Mouse (Mus musculus) lung, embryonic 14.5 days (tissue): Measurements from ENCODE around the gene Gm17545. TPM values are rescaled to one million over a fixed set of nuclear protein-coding genes. Genes with fewer than 3 reads are reported as not detected.
A peak's percentile ranks its signal among the peaks of the same experiment; 100 is the strongest.

Experiments
- ATAC-seq: fragments of 200-750 bp; cut with Nextera tagmentation; 2 replicates; pipeline ENCODE4 v1.8.0; 2017; ENCODE audit warnings: mild to moderate bottlenecking, moderate TSS enrichment, moderate library complexity; ENCODE audit not compliant: insufficient read depth
- DNase-seq: peaks from one replicate; pipeline ENCODE4 v3.0.0-alpha.2; 2015
- H3K27ac ChIP-seq: fragments of 300-500 bp; sonication (generic); 2 replicates; pipeline ENCODE4 v1.5.1; 2014; ENCODE audit warnings: low read depth, mild to moderate bottlenecking, moderate library complexity
- H3K27me3 ChIP-seq: fragments of 300-500 bp; sonication (generic); 2 replicates; pipeline ENCODE4 v1.6.1; 2014; ENCODE audit warnings: low read length, control low read depth; ENCODE audit not compliant: insufficient read depth
- H3K36me3 ChIP-seq: fragments of 300-500 bp; sonication (generic); 2 replicates; pipeline ENCODE4 v1.6.1; 2014; ENCODE audit warnings: control low read depth; ENCODE audit not compliant: insufficient read depth
- H3K4me1 ChIP-seq: fragments of 300-500 bp; sonication (generic); 2 replicates; pipeline ENCODE4 v1.6.1; 2014; ENCODE audit warnings: antibody characterized with exemption, control low read depth; ENCODE audit not compliant: insufficient read depth
- H3K4me2 ChIP-seq: fragments of 300-500 bp; sonication (generic); 2 replicates; pipeline ENCODE4 v1.6.1; 2014; ENCODE audit warnings: mild to moderate bottlenecking
- H3K4me3 ChIP-seq: fragments of 300-500 bp; sonication (generic); 2 replicates; pipeline ENCODE4 v1.5.1; 2014; ENCODE audit warnings: low read depth, low read length
- H3K9ac ChIP-seq: fragments of 300-500 bp; sonication (generic); 2 replicates; pipeline ENCODE4 v1.6.1; 2014
- H3K9me3 ChIP-seq: fragments of 300-500 bp; sonication (generic); 2 replicates; pipeline ENCODE4 v1.6.1; 2016; ENCODE audit warnings: low read depth, low read length, control low read depth
- CTCF ChIP-seq: IDR thresholded peaks from 2 replicates; pipeline ENCODE4 v1.5.1; 2016; ENCODE audit warnings: antibody characterized with exemption, low read depth
- WGBS: fragments of 180-500 bp; shearing (Covaris S2); extraction: QIAGEN DNeasy Blood & Tissue Kit; methylation state at CpG from one replicate; pipeline ENCODE4 v1.1.7; 2014; 5-methylcytosine and 5-hydroxymethylcytosine counted together
- polyA plus RNA-seq: library from polyadenylated mRNA; unstranded; fragments of >200 nt; fragmentation: Nextera tagmentation; extraction: Ambion mirVana; gene quantifications from 2 replicates; pipeline ENCODE4 v1.2.1, GENCODE M21; 2014

Gene Gm17545
- polyA plus RNA-seq, 1 experiment from 2014 or later, result not detected

DNA sequence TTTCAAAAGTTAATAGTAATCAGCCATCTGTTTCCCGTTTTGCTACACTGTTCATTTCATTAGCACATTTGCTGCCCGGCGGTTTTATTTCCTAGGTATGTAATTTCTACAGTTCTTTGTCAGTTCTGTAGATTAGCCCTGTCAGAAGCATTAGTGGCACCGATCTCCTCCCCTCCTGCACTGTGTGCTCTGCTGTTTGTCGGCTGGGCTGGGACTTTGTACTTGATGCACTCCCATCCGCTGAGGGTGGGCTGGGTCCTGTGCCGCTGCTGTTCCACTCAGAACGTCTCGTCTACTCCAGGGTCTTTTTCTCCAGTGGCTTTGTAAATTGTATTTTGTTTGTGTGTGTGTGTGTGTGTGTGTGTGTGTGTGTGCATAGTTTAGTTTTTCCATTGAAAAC lies 34.9 kb downstream of the Gm17545 start:
- DNase-seq, result peak; percentile 26
- H3K9me3 ChIP-seq, result no peaks in the 10 kb centered on the region
- 35% methylated on average over 9 of the region's 9 CpGs for WGBS
- H3K4me1 ChIP-seq, result no peaks in the 10 kb centered on the region
- TF ChIP-seq CTCF, result no peak
- no peak overlapping the region for H3K9ac ChIP-seq
- H3K4me2 ChIP-seq, result no peak overlapping the region
- no peaks in the 10 kb centered on the region for H3K27me3 ChIP-seq
- ATAC-seq, result no peak; the same call in 1 of the 2 replicates
- no peak overlapping the region for H3K27ac ChIP-seq
- no peak overlapping the region for H3K4me3 ChIP-seq
- no peaks in the 10 kb centered on the region for H3K36me3 ChIP-seq

DNA sequence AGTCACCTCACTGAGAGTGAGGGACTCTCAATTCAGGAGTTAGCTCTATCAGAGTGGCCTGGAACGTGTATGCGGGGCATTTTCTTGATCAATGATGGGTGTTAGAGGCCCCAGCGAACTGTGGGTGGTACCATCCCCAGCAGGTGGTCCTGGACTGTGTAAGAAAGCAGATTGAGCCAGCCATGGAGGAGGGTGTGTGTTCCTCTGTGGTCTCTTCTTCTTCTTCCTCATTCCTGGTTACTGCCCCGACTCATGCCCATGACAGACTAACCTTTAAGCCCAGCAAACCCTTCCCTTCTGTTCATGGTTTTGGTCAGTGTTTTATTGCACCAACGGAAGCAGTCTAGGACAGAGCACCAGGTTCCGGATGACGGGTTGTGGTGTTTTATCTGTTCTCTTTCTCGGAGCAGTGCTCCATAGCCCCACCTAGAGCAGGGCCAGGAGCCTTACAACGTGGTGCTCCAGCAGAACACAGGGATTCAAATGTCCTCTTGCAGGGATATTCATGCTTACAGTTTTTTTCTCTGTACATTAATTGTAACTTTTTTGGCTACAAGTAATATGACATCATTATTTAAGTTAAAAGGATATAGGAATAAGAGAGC lies 40.2 kb downstream of the Gm17545 start:
- Histone ChIP-seq H3K4me2 (no peak overlapping the region), H3K9ac (no peak overlapping the region), H3K27ac (no peak overlapping the region), H3K9me3 (no peaks in the 10 kb centered on the region), H3K4me1 (no peaks in the 10 kb centered on the region), H3K27me3 (no peaks in the 10 kb centered on the region), H3K4me3 (no peak overlapping the region), H3K36me3 (no peaks in the 10 kb centered on the region)
- ATAC-seq (no peak), DNase-seq (no peak)
- 79% methylated on average over 9 of the region's 9 CpGs for WGBS
- no peak for TF ChIP-seq CTCF

DNA sequence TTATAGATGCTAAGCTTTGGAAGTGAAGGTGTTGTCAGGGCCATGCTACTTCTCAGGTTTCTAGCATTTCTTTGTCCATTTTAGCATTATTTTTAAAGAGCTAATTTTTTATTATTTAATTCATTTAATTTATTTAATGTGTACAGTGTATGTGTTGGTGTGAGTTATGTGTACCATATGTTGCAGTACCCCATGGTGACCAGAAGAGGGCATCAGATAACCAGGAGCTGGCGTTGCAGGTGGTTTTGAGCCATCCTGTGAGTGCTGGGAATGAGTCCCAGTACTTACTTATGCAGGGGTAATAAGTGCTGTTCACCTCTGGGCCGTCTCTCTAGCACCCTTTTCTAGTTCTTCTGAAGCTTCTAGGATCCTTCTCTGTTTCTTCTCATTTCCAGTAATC lies 41.0 kb downstream of the Gm17545 start:
- no peak for DNase-seq
- Histone ChIP-seq H3K9me3 (no peaks in the 10 kb centered on the region), H3K4me3 (no peak overlapping the region), H3K9ac (no peak overlapping the region), H3K4me1 (no peaks in the 10 kb centered on the region), H3K27me3 (no peaks in the 10 kb centered on the region), H3K27ac (no peak overlapping the region), H3K4me2 (no peak overlapping the region), H3K36me3 (no peaks in the 10 kb centered on the region)
- ATAC-seq, result no peak
- peak; percentile 30; the same call in 1 of the 2 replicates for TF ChIP-seq CTCF
- WGBS, result 73% methylated on average over 2 of the region's 2 CpGs

DNA sequence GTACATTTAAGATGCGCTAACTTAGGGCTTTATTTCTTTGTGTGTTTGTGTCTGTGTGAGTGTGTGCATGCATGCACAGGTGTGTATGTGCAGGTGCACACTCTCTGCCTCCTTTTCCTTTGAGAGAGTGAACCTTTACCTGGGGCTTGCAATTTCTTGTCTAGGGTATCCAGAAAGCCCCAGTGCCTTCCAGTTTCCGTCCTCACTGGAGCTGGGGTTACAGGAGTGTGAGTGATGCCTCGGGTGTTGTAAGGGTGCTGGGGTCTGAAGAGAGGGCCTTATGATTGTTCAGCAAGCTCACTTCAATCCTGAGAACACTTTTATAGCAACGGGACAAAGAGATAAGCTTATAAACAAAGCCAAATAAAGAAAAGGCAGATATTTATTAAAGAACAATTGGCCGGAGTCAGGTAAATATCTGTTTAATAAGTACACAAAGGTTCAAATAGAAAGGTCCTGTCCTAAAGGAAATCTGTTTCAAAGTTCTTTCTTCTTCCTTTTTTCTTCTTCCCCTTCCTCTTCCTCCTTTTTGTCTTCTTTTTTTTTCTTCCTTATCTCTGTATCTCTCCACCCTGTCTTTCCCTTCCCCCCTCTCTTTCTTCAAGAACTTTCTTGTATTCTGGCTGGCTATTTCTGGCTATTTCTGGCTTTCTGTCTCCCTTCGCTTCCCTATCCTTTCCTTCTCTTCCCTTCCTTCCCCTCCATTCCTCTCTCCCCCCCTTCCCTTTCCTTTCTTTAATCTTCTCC lies 43.1 kb downstream of the Gm17545 start:
- TF ChIP-seq CTCF, result no peak
- Histone ChIP-seq H3K4me2 (no peak overlapping the region), H3K4me3 (no peak overlapping the region), H3K4me1 (no peaks in the 10 kb centered on the region), H3K9ac (no peak overlapping the region), H3K36me3 (no peaks in the 10 kb centered on the region), H3K27me3 (no peaks in the 10 kb centered on the region), H3K27ac (no peak overlapping the region), H3K9me3 (no peaks in the 10 kb centered on the region)
- no peak for ATAC-seq
- 63% methylated on average over 6 of the region's 6 CpGs for WGBS
- DNase-seq, result no peak

DNA sequence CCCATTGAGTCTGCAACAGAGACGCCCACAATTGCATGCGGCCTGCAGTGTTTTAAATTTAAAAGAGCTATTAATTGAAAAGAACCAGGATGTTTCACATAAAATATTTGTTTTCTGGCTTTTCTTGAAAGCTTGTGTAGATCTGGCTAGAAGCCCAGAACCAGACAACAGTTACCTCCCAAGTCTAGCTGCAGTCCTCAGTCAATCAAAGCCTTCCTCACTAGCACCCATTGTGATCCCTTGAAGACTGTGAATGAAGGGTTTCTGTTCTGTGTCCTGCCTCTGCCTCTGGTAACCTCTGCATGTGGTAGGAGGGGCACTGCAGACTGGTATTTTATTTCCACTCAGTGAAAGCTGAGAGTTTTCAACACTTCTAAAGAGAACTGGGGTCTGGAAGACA lies 48.9 kb downstream of the Gm17545 start:
- ATAC-seq (no peak), DNase-seq (peak; percentile 38)
- no peak for TF ChIP-seq CTCF
- Histone ChIP-seq H3K4me1 (no peaks in the 10 kb centered on the region), H3K9me3 (no peaks in the 10 kb centered on the region), H3K9ac (no peak overlapping the region), H3K4me2 (no peak overlapping the region), H3K36me3 (no peaks in the 10 kb centered on the region), H3K27ac (no peak overlapping the region), H3K27me3 (no peaks in the 10 kb centered on the region), H3K4me3 (no peak overlapping the region)
- WGBS, result 64% methylated on average over 2 of the region's 2 CpGs

DNA sequence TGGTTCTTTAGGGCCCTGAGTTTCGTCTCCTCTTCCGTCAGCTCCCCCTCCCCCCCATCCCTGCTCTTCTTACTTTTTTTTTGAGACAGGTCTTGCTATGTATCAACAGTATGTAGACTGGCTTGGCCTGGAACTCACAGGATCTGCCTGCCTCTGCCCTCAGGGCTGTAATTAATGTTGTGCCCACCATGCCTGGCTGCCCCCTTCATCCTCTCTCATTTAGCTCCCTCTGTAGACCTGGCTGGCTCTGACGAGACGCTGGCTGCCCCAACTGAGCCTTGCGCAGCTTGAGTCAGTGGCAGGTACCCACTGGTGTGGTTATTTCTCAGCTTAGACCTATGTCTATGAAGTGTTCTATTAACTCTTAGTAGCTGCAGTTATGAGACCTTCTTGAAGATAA lies 49.5 kb downstream of the Gm17545 start:
- no peak for TF ChIP-seq CTCF
- Histone ChIP-seq H3K4me2 (no peak overlapping the region), H3K4me1 (no peaks in the 10 kb centered on the region), H3K27me3 (no peaks in the 10 kb centered on the region), H3K9me3 (no peaks in the 10 kb centered on the region), H3K36me3 (no peaks in the 10 kb centered on the region), H3K4me3 (no peak overlapping the region), H3K27ac (no peak overlapping the region), H3K9ac (no peak overlapping the region)
- ATAC-seq (no peak), DNase-seq (no peak)
- 77% methylated on average over 5 of the region's 5 CpGs for WGBS

DNA sequence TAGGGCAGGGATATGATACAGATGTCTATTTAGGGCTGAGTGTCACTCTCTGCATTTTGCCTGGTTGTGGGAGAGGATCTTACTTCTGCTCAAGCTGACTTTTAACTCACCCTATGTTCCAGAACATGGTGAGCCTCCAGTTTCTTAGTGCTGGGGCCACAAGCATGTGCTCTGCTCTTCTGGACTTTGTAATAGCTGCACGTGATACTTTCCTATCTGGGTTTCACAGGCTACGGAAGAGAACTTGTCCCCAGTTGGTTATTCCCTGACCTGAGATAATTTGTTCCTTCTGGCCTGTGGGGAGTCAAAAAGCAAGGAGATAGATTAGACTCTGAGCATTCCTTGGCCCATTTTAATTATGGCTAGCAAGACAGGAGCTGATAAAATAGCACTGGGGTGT lies 51.5 kb downstream of the Gm17545 start:
- no peaks in the 10 kb centered on the region for H3K4me1 ChIP-seq

More for the DNA sequence above, 51.5 kb downstream of the Gm17545 start:
- H3K36me3 ChIP-seq, result no peaks in the 10 kb centered on the region
- no peak overlapping the region for H3K4me3 ChIP-seq
- WGBS, result 69% methylated on average over 2 of the region's 2 CpGs
- no peak overlapping the region for H3K4me2 ChIP-seq
- ATAC-seq, result no peak
- H3K9ac ChIP-seq, result no peak overlapping the region
- no peak for DNase-seq
- H3K27me3 ChIP-seq, result no peaks in the 10 kb centered on the region
- TF ChIP-seq CTCF, result no peak
- H3K27ac ChIP-seq, result no peak overlapping the region
- no peaks in the 10 kb centered on the region for H3K9me3 ChIP-seq

Other genes starting within 250 kb of the Gm17545 start
- 23.7 and 27.5 TPM in 2 replicates for gene Zfp809, start 228.6 kb upstream of the Gm17545 start, polyA plus RNA-seq
- gene Zfp599, start 194.4 kb upstream of the Gm17545 start, polyA plus RNA-seq, result 6.6 and 6.8 TPM in 2 replicates
- 21.0 and 23.7 TPM in 2 replicates for gene Zfp810, start 146.6 kb upstream of the Gm17545 start, polyA plus RNA-seq
- gene Anln, start 65.1 kb upstream of the Gm17545 start, polyA plus RNA-seq, result 68.6 and 74.1 TPM in 2 replicates
- 4.9 and 5.6 TPM in 2 replicates for gene 9530077C05Rik, start 42.8 kb upstream of the Gm17545 start, polyA plus RNA-seq
- gene Rp9, start 15.5 kb downstream of the Gm17545 start, polyA plus RNA-seq, result 65.7 and 71.0 TPM in 2 replicates
- 12.5 and 17.1 TPM in 2 replicates for gene Bbs9, start 21.4 kb downstream of the Gm17545 start, polyA plus RNA-seq